Mouse (Mus musculus) embryo, embryonic 11 days (tissue): ENCODE results near the gene Gm5414.

Experiments
- DNase-seq: peaks from one replicate; pipeline ENCODE4 v3.0.0-alpha.2; 2015

Gm5414 gene

GRCm38 (mm10) chr15:101627884-101628283 lies at the start of gene Gm5414:
Gene Gm5414 (minus strand): TSS chr15:101628188.
- no peak for DNase-seq

- no peak for DNase-seq
These were observed 48.0 kb upstream of the Gm5414 start for GRCm38 (mm10) chr15:101675978-101676377.

GRCm38 (mm10) chr15:101652736-101653265 lies 24.8 kb upstream of the Gm5414 start:
- DNase-seq = no peak

GRCm38 (mm10) chr15:101647280-101647679 lies 19.3 kb upstream of the Gm5414 start, which contains the start of gene Gm5478:
Gene Gm5478 (minus strand): TSS chr15:101647380.
- DNase-seq = no peak

- DNase-seq = no peak
These were observed 28.9 kb downstream of the Gm5414 start for GRCm38 (mm10) chr15:101599123-101599522.

- DNase-seq = no peak
These were observed 39.8 kb downstream of the Gm5414 start for GRCm38 (mm10) chr15:101588216-101588615.

- DNase-seq = no peak
These were observed 43.5 kb downstream of the Gm5414 start for GRCm38 (mm10) chr15:101584456-101584855.

GRCm38 (mm10) chr15:101583211-101583965 lies 44.6 kb downstream of the Gm5414 start:
- DNase-seq = no peak

GRCm38 (mm10) chr15:101581701-101582100 lies 46.3 kb downstream of the Gm5414 start:
- no peak for DNase-seq

GRCm38 (mm10) chr15:101575506-101575905 lies 52.5 kb downstream of the Gm5414 start:
- DNase-seq = no peak
